Mouse (Mus musculus): ENCODE data around the gene Amigo3. TPM values are rescaled to one million over a fixed set of nuclear protein-coding genes. Genes with fewer than 3 reads are reported as not detected.

Amigo3 gene
- polyA plus RNA-seq, 1 experiment from 2014 or later, result 2.3 TPM

GRCm38 (mm10) chr9:108049561-108050251 lies 3.3 kb upstream of the Amigo3 start:
- no peak for ATAC-seq (replicated peaks; ENCODE audit: low FRiP score)
- H3K9me3 ChIP-seq (ENCODE audit: control insufficient read depth, low read length), result no peaks in the 10 kb centered on the region
- peak overlapping the region; percentile 79 for H3K9ac ChIP-seq (ENCODE audit: low read depth, low read length)
- H3K36me3 ChIP-seq (ENCODE audit: control insufficient read depth, insufficient read depth, low read length), result peaks cover 28% of the 10 kb centered on the region
- DNase-seq (ENCODE audit: low spot score), result no peak
- H3K4me1 ChIP-seq (replicated peaks; ENCODE audit: control insufficient read depth, insufficient read depth, low read length), result peaks cover 41% of the 10 kb centered on the region
- H3K4me3 ChIP-seq (ENCODE audit: low read depth, low read length), result peak overlapping the region; percentile 91
- peak overlapping the region; percentile 68 for H3K4me2 ChIP-seq
- 41% methylated on average over 15 of the region's 15 CpGs for WGBS
- peak overlapping the region; percentile 52 for H3K27ac ChIP-seq (ENCODE audit: low read depth, low read length)
- no peaks in the 10 kb centered on the region for H3K27me3 ChIP-seq (replicated peaks; ENCODE audit: control insufficient read depth, insufficient read depth, low read length)

GRCm38 (mm10) chr9:108051184-108051930 lies 1.6 kb upstream of the Amigo3 start:
- H3K27me3 ChIP-seq (replicated peaks; ENCODE audit: control insufficient read depth, insufficient read depth, low read length), result no peaks in the 10 kb centered on the region
- H3K4me1 ChIP-seq (replicated peaks; ENCODE audit: control insufficient read depth, insufficient read depth, low read length), result peaks cover 41% of the 10 kb centered on the region
- no peak overlapping the region for H3K4me2 ChIP-seq
- 90% methylated on average over 15 of the region's 15 CpGs for WGBS
- H3K36me3 ChIP-seq (ENCODE audit: control insufficient read depth, insufficient read depth, low read length), result peaks cover 29% of the 10 kb centered on the region
- H3K9ac ChIP-seq (ENCODE audit: low read depth, low read length), result no peak overlapping the region
- no peak overlapping the region for H3K4me3 ChIP-seq (ENCODE audit: low read depth, low read length)
- ATAC-seq (replicated peaks; ENCODE audit: low FRiP score), result no peak
- H3K9me3 ChIP-seq (ENCODE audit: control insufficient read depth, low read length), result no peaks in the 10 kb centered on the region
- DNase-seq (ENCODE audit: low spot score), result no peak
- H3K27ac ChIP-seq (ENCODE audit: low read depth, low read length), result no peak overlapping the region

- Histone ChIP-seq H3K4me3 (ENCODE audit: low read depth, low read length) (no peak overlapping the region), H3K36me3 (ENCODE audit: control insufficient read depth, insufficient read depth, low read length) (peaks cover 33% of the 10 kb centered on the region), H3K9ac (ENCODE audit: low read depth, low read length) (no peak overlapping the region), H3K9me3 (ENCODE audit: control insufficient read depth, low read length) (no peaks in the 10 kb centered on the region), H3K4me1 (replicated peaks; ENCODE audit: control insufficient read depth, insufficient read depth, low read length) (peaks cover 37% of the 10 kb centered on the region), H3K4me2 (no peak overlapping the region), H3K27ac (ENCODE audit: low read depth, low read length) (no peak overlapping the region), H3K27me3 (replicated peaks; ENCODE audit: control insufficient read depth, insufficient read depth, low read length) (no peaks in the 10 kb centered on the region)
- 82% methylated on average over 4 of the region's 4 CpGs for WGBS
- ATAC-seq (replicated peaks; ENCODE audit: low FRiP score) (no peak), DNase-seq (ENCODE audit: low spot score) (no peak)
Measured at GRCm38 (mm10) chr9:108051931-108052220, 1.1 kb upstream of the Amigo3 start.

- no peak for ATAC-seq (replicated peaks; ENCODE audit: low FRiP score)
- Histone ChIP-seq H3K9me3 (ENCODE audit: control insufficient read depth, low read length) (no peaks in the 10 kb centered on the region), H3K36me3 (ENCODE audit: control insufficient read depth, insufficient read depth, low read length) (peaks cover 33% of the 10 kb centered on the region), H3K27me3 (replicated peaks; ENCODE audit: control insufficient read depth, insufficient read depth, low read length) (no peaks in the 10 kb centered on the region), H3K9ac (ENCODE audit: low read depth, low read length) (0 out of 2 replicates have a peak overlapping the region, but pooled peaks have one; percentile 11), H3K4me1 (replicated peaks; ENCODE audit: control insufficient read depth, insufficient read depth, low read length) (peaks cover 32% of the 10 kb centered on the region), H3K4me2 (no peak overlapping the region), H3K27ac (ENCODE audit: low read depth, low read length) (0 out of 2 replicates have a peak overlapping the region, but pooled peaks have one; percentile 60), H3K4me3 (ENCODE audit: low read depth, low read length) (no peak overlapping the region)
- no peak for DNase-seq (ENCODE audit: low spot score)
- 67% methylated on average over 7 of the region's 7 CpGs for WGBS
Measured at GRCm38 (mm10) chr9:108052411-108052810, 548 bp upstream of the Amigo3 start.

- WGBS, result 92% methylated on average over 15 of the region's 15 CpGs
- H3K27ac ChIP-seq (ENCODE audit: low read depth, low read length), result no peak overlapping the region
- no peaks in the 10 kb centered on the region for H3K9me3 ChIP-seq (ENCODE audit: control insufficient read depth, low read length)
- H3K4me3 ChIP-seq (ENCODE audit: low read depth, low read length), result no peak overlapping the region
- no peak overlapping the region for H3K9ac ChIP-seq (ENCODE audit: low read depth, low read length)
- no peak for DNase-seq (ENCODE audit: low spot score)
- H3K36me3 ChIP-seq (ENCODE audit: control insufficient read depth, insufficient read depth, low read length), result peaks cover 43% of the 10 kb centered on the region
- H3K27me3 ChIP-seq (replicated peaks; ENCODE audit: control insufficient read depth, insufficient read depth, low read length), result no peaks in the 10 kb centered on the region
- ATAC-seq (replicated peaks; ENCODE audit: low FRiP score), result no peak
- H3K4me1 ChIP-seq (replicated peaks; ENCODE audit: control insufficient read depth, insufficient read depth, low read length), result peaks cover 21% of the 10 kb centered on the region
- H3K4me2 ChIP-seq, result no peak overlapping the region; the same call in 1 of the 2 replicates
Measured at GRCm38 (mm10) chr9:108053665-108054225, 786 bp downstream of the Amigo3 start.

GRCm38 (mm10) chr9:108054331-108055040 lies 1.5 kb downstream of the Amigo3 start:
- ATAC-seq (replicated peaks; ENCODE audit: low FRiP score) (no peak), DNase-seq (ENCODE audit: low spot score) (no peak)
- H3K4me3 ChIP-seq (ENCODE audit: low read depth, low read length), result no peak overlapping the region
- H3K27me3 ChIP-seq (replicated peaks; ENCODE audit: control insufficient read depth, insufficient read depth, low read length), result no peaks in the 10 kb centered on the region
- H3K4me2 ChIP-seq, result no peak overlapping the region
- H3K36me3 ChIP-seq (ENCODE audit: control insufficient read depth, insufficient read depth, low read length), result peaks cover 46% of the 10 kb centered on the region
- H3K27ac ChIP-seq (ENCODE audit: low read depth, low read length), result no peak overlapping the region
- H3K9me3 ChIP-seq (ENCODE audit: control insufficient read depth, low read length), result no peaks in the 10 kb centered on the region
- H3K4me1 ChIP-seq (replicated peaks; ENCODE audit: control insufficient read depth, insufficient read depth, low read length), result peaks cover 21% of the 10 kb centered on the region
- 90% methylated on average over 22 of the region's 22 CpGs for WGBS
- H3K9ac ChIP-seq (ENCODE audit: low read depth, low read length), result no peak overlapping the region

- Histone ChIP-seq H3K36me3 (ENCODE audit: control insufficient read depth, insufficient read depth, low read length) (peaks cover 51% of the 10 kb centered on the region), H3K27ac (ENCODE audit: low read depth, low read length) (no peak overlapping the region), H3K27me3 (replicated peaks; ENCODE audit: control insufficient read depth, insufficient read depth, low read length) (no peaks in the 10 kb centered on the region), H3K9ac (ENCODE audit: low read depth, low read length) (no peak overlapping the region), H3K4me3 (ENCODE audit: low read depth, low read length) (no peak overlapping the region), H3K4me2 (no peak overlapping the region), H3K9me3 (ENCODE audit: control insufficient read depth, low read length) (no peaks in the 10 kb centered on the region), H3K4me1 (replicated peaks; ENCODE audit: control insufficient read depth, insufficient read depth, low read length) (peaks cover 16% of the 10 kb centered on the region)
- DNase-seq (ENCODE audit: low spot score), result no peak
- 64% methylated on average over 1 of the region's 1 CpGs for WGBS
- no peak for ATAC-seq (replicated peaks; ENCODE audit: low FRiP score)
Measured at GRCm38 (mm10) chr9:108055061-108055460, 2.1 kb downstream of the Amigo3 start.

GRCm38 (mm10) chr9:108055661-108056237 lies 2.8 kb downstream of the Amigo3 start:
- H3K27ac ChIP-seq (ENCODE audit: low read depth, low read length), result no peak overlapping the region
- DNase-seq (ENCODE audit: low spot score) (no peak), ATAC-seq (replicated peaks; ENCODE audit: low FRiP score) (no peak)
- no peak overlapping the region for H3K9ac ChIP-seq (ENCODE audit: low read depth, low read length)
- no peak overlapping the region for H3K4me3 ChIP-seq (ENCODE audit: low read depth, low read length)
- no peaks in the 10 kb centered on the region for H3K9me3 ChIP-seq (ENCODE audit: control insufficient read depth, low read length)
- H3K4me2 ChIP-seq, result no peak overlapping the region
- H3K36me3 ChIP-seq (ENCODE audit: control insufficient read depth, insufficient read depth, low read length), result peaks cover 48% of the 10 kb centered on the region
- WGBS, result 88% methylated on average over 6 of the region's 6 CpGs
- peaks cover 16% of the 10 kb centered on the region for H3K4me1 ChIP-seq (replicated peaks; ENCODE audit: control insufficient read depth, insufficient read depth, low read length)
- no peaks in the 10 kb centered on the region for H3K27me3 ChIP-seq (replicated peaks; ENCODE audit: control insufficient read depth, insufficient read depth, low read length)
